Comparison of ENCODE assay signal across 8 mouse cellular contexts in the genomic region with DNA sequence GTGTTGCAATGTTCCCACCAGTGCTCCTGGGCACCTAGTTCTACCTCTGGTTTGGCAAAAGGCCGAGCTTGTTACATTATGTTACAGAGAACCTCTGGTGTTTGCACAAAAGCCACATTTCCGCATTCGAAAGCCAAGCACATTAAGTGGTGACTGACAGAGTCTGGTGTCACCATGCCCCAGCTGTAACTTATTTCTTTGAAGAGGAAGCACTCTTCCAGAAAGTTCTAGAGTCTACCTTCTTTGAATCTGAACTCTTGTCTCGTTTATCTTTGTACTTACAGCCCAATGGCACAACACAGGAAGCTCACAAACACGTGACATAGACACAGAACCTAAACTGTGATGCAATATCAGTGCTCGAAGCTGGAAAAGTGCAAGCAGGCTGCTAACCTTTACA.
DNase-seq lines count a peak whose midpoint lies in the region; ATAC-seq lines count a peak whose summit lies in the region.

No protein-coding gene starts in this region.

- H3K9ac ChIP-seq in heart, embryonic 15.5 days = no peak overlapping the region; the same call in 1 of the 2 replicates
- no peak overlapping the region for H3K9ac ChIP-seq in stomach, embryonic 15.5 days

- H3K27me3 ChIP-seq in heart, embryonic 15.5 days = no peaks in the 10 kb centered on the region
- no peaks in the 10 kb centered on the region for H3K27me3 ChIP-seq in stomach, embryonic 15.5 days (replicated peaks)

- H3K36me3 ChIP-seq in heart, embryonic 15.5 days = no peaks in the 10 kb centered on the region
- no peaks in the 10 kb centered on the region for H3K36me3 ChIP-seq in stomach, embryonic 15.5 days

- H3K4me2 ChIP-seq in heart, embryonic 15.5 days = no peak overlapping the region
- H3K4me2 ChIP-seq in stomach, embryonic 15.5 days = no peak overlapping the region

- no peak for ATAC-seq in heart, embryonic 15.5 days (replicated peaks; ENCODE audit: insufficient number of reproducible peaks, insufficient read depth, low FRiP score, low read depth)
- no peak for ATAC-seq in stomach, embryonic 15.5 days (ENCODE audit: insufficient read depth, low FRiP score, low read depth)

- no peak overlapping the region for H3K4me3 ChIP-seq in heart, embryonic 15.5 days
- no peak overlapping the region for H3K4me3 ChIP-seq in stomach, embryonic 15.5 days (replicated peaks)

- H3K4me1 ChIP-seq in heart, embryonic 15.5 days (replicated peaks) = peaks cover 27% of the 10 kb centered on the region
- 0 out of 2 replicates have a peak, but pooled peaks cover 3% of the 10 kb centered on the region for H3K4me1 ChIP-seq in stomach, embryonic 15.5 days

- H3K9me3 ChIP-seq in heart, embryonic 15.5 days (replicated peaks) = no peaks in the 10 kb centered on the region
- H3K9me3 ChIP-seq in stomach, embryonic 15.5 days = no peaks in the 10 kb centered on the region

- H3K27ac ChIP-seq in heart, embryonic 15.5 days = peak overlapping the region; percentile 52; the same call in 1 of the 2 replicates
- H3K27ac ChIP-seq in stomach, embryonic 15.5 days = 0 out of 2 replicates have a peak overlapping the region, but pooled peaks have one; percentile 6

- DNase-seq in heart, adult 11 months = peak; percentile 88
- no peak for DNase-seq in heart, postnatal 4 days
- DNase-seq in A20 (ENCODE audit: low read depth, low spot score) = peak; percentile 41
- DNase-seq in lung, adult 18-20 months = peak; percentile 82 to 90
- DNase-seq in thymus, postnatal 36 days = no peak
- DNase-seq in adrenal gland, adult 18-20 months (ENCODE audit: low spot score in 2 of 2) = no peak

- 53% methylated on average over 6 of the region's 6 CpGs for WGBS in heart, embryonic 15.5 days
- 60% methylated on average over 6 of the region's 6 CpGs for WGBS in stomach, embryonic 15.5 days

Comparison
In these comparisons a context has a peak if more than half of its experiments do, and no peak if none do; other contexts are left out.
1. DNase-seq: peak in heart, adult 11 months (single experiment), A20 (single experiment) and lung, adult 18-20 months (2 of 2); none in heart, postnatal 4 days (single experiment), thymus, postnatal 36 days (0 of 2) and adrenal gland, adult 18-20 months (0 of 2).